Mouse (Mus musculus): ENCODE data around the gene Gm4985. TPM values are rescaled to one million over a fixed set of nuclear protein-coding genes. Genes with fewer than 3 reads are reported as not detected.
"Not testable (repeated sequence)": the region's sequence is repeated elsewhere in the genome, so short reads cannot be mapped to it uniquely, and the experiment has no call there.

The Gm4985 gene
- not detected in 2 replicates for polyA plus RNA-seq (2012; ENCODE audit: insufficient read depth, insufficient read length, low replicate concordance, missing spikeins)

DNA sequence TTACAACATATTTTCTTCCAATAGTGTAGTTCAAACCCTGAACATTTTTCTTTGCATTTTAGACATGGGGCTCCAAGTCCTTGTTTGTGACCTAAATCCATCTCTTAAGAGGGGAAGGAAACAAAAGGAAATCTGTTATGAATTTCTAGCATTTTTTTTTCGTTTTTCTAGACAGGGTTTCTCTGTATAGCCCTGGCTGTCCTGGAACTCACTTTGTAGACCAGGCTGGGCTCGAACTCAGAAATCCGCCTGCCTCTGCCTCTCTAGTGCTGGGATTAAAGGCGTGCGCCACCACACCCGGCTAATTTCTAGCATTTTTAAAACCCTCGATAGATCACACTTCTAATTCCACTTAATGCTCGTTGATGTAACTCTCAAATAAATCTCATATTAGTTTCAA is at the start of gene Gm4985:
Gene Gm4985 (minus strand): TSS at position 101 of the 400 bp plus-strand sequence.
- H3K4me1 ChIP-seq (ENCODE audit: control insufficient read depth, insufficient read depth, low read length); H3K27ac ChIP-seq (ENCODE audit: insufficient read depth, low read depth, low read length); H3K4me3 ChIP-seq (ENCODE audit: insufficient read depth, low read depth, low read length): not testable (repeated sequence)
- WGBS: 83% methylated on average over 8 of the region's 8 CpGs

DNA sequence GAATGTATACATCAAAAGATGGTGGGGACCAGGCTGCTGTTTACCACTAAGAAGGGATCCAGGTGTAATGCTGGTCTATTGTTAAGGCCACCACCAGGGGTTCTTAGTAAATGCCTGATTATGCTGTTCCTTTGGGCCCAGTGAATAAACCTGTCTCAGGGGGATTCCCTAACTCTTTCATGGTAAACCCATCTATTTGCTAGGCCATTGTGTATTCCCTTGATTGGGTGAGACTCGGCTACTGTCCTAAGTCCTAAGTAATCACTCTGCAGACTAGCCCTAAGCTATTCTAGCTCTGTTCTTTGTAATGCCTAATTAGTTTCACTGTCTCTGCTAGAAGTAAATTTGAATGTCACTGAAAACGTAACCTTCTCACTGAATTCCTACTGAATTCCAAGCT is 4.6 kb downstream of the Gm4985 start:
- Histone ChIP-seq H3K27ac (ENCODE audit: insufficient read depth, low read depth, low read length) (no peak overlapping the region), H3K4me1 (ENCODE audit: control insufficient read depth, insufficient read depth, low read length) (no peaks in the 10 kb centered on the region), H3K4me3 (ENCODE audit: insufficient read depth, low read depth, low read length) (no peak overlapping the region)
- TF ChIP-seq CTCF (IDR thresholded peaks at IDR 0.05; ENCODE audit: insufficient read depth, low read depth, low read length) (no peak), POLR2A (IDR thresholded peaks at IDR 0.05; ENCODE audit: insufficient read depth, low read depth, low read length) (no peak)
- 43% methylated on average over 2 of the region's 2 CpGs for WGBS

Other genes with a start within 250 kb of the Gm4985 start
- not detected in 2 replicates for gene Gm4907, start 76.4 kb downstream of the Gm4985 start, polyA plus RNA-seq (2012; ENCODE audit: insufficient read depth, insufficient read length, low replicate concordance, missing spikeins)